Mouse (Mus musculus) brown adipose tissue, adult 24 weeks (tissue): ENCODE measurements around the gene Mknk1. TPM values are rescaled to one million over a fixed set of nuclear protein-coding genes. Genes with fewer than 3 reads are reported as not detected.

Source experiments
- H3K27ac ChIP-seq: fragments of 200-500 bp; replicated peaks from 2 replicates; pipeline ENCODE4 v1.5.1; 2012; ENCODE audit warnings: low read depth, mild to moderate bottlenecking, low read length
- H3K4me1 ChIP-seq: fragments of 200-500 bp; 2 replicates; pipeline ENCODE4 v1.6.1; 2012; ENCODE audit warnings: low read length, mixed read lengths; ENCODE audit not compliant: control insufficient read depth, insufficient read depth, insufficient read length
- H3K4me3 ChIP-seq: fragments of 200-500 bp; 2 replicates; pipeline ENCODE4 v1.5.1; 2012; ENCODE audit warnings: low read depth, mild to moderate bottlenecking, low read length, moderate library complexity; ENCODE audit not compliant: insufficient read depth
- polyA plus RNA-seq: library from polyadenylated mRNA; stranded (reverse); fragments of >200 nt; gene quantifications from 2 replicates; pipeline ENCODE4 v1.2.4, GENCODE M21; 2012; ENCODE audit not compliant: missing spikeins, insufficient read depth, insufficient read length

Gene Mknk1
- polyA plus RNA-seq, 1 experiment, result 14.1 TPM

- Histone ChIP-seq H3K4me3 (no peak overlapping the region), H3K27ac (no peak overlapping the region), H3K4me1 (peaks cover 8% of the 10 kb centered on the region)
These were observed 16.6 kb downstream of the Mknk1 start for GRCm38 (mm10) chr4:115855609-115856008.

- Histone ChIP-seq H3K4me3 (no peak overlapping the region), H3K4me1 (peaks cover under 1% of the 10 kb centered on the region; the same call in 1 of the 2 replicates), H3K27ac (no peak overlapping the region)
These were observed 17.3 kb downstream of the Mknk1 start for GRCm38 (mm10) chr4:115856282-115856681.

GRCm38 (mm10) chr4:115857293-115857883 lies 18.4 kb downstream of the Mknk1 start:
- Histone ChIP-seq H3K27ac (peak overlapping the region; percentile 34; the same call in 1 of the 2 replicates), H3K4me1 (no peaks in the 10 kb centered on the region), H3K4me3 (no peak overlapping the region)

DNA sequence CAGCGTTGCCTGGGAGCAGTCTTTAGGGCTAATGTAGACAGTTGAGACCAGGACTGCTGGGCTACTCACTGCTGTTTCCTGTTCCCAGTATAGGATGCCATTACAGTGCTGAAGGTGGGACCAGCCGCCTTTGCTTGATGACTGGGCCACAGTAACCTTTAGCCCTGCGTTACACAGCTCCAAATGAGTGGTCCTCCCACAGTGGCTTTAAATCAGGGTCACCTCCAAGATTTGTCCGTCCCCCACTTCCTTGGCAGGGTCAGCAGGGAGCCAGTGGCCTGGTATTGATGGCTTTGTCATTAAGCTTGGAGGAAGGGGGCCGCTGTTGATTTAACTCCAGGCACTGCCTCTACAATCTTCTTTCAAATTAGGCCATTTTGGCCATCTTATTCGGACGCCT lies 24.4 kb downstream of the Mknk1 start:
- H3K4me3 ChIP-seq, result no peak overlapping the region
- H3K27ac ChIP-seq, result no peak overlapping the region
- no peaks in the 10 kb centered on the region for H3K4me1 ChIP-seq

DNA sequence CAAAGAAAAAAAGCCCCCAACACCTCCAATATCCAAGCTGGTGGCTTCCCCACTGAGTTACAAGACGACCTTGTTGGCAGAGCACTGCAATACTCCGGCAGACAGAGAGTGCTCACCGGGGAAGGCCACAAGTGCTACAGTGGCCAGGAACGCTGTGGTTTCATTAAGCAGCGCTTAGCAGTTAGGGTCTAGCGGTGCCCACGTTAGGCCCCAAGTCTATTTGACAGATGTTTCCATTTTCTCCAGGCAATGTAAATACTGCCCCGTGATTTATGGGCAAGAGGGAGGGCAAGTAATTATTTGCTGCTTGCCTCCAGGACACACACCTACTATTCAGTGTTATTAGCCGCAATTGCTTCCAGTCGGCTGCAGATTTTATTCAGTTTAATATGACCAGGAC lies 24.9 kb downstream of the Mknk1 start:
- Histone ChIP-seq H3K4me3 (no peak overlapping the region), H3K27ac (no peak overlapping the region), H3K4me1 (no peaks in the 10 kb centered on the region)

DNA sequence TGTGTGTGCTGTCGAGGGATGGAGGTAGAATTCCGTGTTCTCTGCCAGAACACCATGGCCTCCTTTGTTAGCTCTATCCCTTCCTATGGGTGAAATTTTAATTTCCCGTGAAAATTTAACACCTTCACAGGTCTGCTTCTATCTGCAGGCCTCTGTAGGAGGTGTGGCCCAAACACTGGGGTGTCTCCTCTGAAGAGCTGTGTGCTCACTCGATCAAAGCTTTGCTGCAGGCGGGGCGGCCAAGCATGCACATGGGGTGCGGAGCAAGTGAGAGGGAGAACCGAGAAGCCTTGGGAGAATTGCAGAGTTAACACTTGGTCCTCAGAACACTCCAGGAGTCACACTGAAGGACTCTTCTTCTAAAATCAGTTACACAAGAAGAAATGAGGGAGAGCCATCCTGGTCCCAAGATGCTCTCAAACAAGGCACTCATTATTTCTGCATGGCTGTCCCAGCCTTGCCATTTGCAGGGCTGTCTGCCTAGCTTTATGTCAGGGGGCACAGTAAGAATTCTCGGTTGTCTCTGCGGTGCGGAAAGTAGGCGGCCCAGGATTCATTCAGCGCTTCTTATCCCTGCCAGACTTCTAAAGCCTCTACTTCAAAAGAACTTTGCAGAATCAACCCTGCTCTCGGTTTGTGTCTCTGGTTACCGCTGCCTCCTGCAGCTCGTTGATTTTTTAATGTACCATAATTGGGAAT lies 30.7 kb downstream of the Mknk1 start:
- no peak overlapping the region for H3K4me3 ChIP-seq
- H3K27ac ChIP-seq, result no peak overlapping the region

DNA sequence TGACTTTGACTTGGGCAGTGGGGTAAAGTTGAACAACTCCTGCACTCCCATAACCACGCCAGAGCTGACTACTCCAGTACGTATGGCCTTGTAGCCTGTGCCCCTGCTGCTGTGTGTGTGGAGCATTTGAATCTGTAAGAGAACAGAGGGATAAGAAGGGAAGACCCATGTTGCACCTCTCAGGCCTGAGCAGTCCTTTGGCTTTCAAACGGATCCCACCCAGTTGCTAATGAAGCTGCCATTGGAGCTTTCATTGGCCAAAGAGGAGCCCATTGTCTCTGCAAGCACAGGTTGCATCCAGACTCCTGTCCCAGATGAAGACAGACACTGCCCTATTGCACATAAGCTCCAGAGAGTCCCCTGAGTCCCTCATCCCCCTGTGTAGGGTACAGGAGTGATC lies 34.2 kb downstream of the Mknk1 start:
- H3K4me1 ChIP-seq, result no peaks in the 10 kb centered on the region
- H3K27ac ChIP-seq, result no peak overlapping the region
- H3K4me3 ChIP-seq, result no peak overlapping the region

More for the DNA sequence above, 30.7 kb downstream of the Mknk1 start:
- H3K4me1 ChIP-seq, result no peaks in the 10 kb centered on the region

- Histone ChIP-seq H3K4me3 (no peak overlapping the region), H3K4me1 (no peaks in the 10 kb centered on the region), H3K27ac (no peak overlapping the region)
These were observed 39.2 kb downstream of the Mknk1 start for GRCm38 (mm10) chr4:115878216-115878678.

- Histone ChIP-seq H3K27ac (no peak overlapping the region), H3K4me3 (no peak overlapping the region), H3K4me1 (no peaks in the 10 kb centered on the region)
These were observed 39.8 kb downstream of the Mknk1 start for GRCm38 (mm10) chr4:115878828-115879227.

- H3K4me3 ChIP-seq, result no peak overlapping the region
- H3K4me1 ChIP-seq, result no peaks in the 10 kb centered on the region
- no peak overlapping the region for H3K27ac ChIP-seq
These were observed 42.2 kb downstream of the Mknk1 start for GRCm38 (mm10) chr4:115881183-115881582.

- no peak overlapping the region for H3K27ac ChIP-seq
- H3K4me1 ChIP-seq, result no peaks in the 10 kb centered on the region
- H3K4me3 ChIP-seq, result no peak overlapping the region
These were observed 43.2 kb downstream of the Mknk1 start for GRCm38 (mm10) chr4:115882195-115882594.

DNA sequence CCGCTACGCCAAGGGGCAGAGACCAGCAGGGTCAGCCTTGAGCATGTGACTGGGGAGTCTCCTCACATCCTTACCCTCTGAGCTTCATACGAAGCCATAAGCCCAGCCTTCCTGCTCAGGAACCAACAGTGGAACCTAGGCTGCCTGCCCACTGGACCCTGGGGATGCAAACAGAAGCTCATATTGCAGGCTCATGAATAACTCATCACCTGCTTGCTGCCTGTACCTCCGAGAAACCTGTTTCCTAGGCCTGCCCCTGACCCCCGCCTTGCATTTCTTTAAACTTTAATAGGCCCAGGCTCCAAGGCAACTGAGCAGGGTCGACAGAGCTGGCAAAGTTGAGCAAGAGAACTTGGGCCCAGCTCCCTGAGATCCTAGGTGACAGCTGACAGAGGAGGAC lies 45.0 kb downstream of the Mknk1 start, which contains the start of gene Kncn:
Gene Kncn (plus strand): TSS at position 379 of the 400 bp plus-strand sequence.
- H3K27ac ChIP-seq, result no peak within 1 kb of the TSS
- no peak within 1 kb of the TSS for H3K4me3 ChIP-seq
- no peaks in the 10 kb centered on the region for H3K4me1 ChIP-seq

DNA sequence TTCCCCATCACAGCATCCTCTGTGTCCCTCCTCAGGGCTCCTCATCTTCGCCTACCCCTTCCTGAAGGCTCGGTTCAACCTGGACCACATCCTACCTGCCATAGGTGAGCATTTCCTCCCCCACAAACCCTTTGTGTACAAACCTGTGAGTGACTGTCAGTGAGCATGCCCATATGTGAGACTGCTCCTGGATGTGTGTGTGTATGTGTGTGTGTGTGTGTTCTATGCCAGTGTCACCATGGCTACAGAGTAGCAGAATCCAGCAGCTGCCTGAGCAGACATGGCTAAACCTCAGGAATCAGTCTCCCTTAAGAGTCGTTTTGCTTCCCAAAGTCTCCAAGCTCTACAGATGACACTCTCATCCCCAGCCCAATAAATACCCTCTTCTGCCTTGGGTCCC lies 46.8 kb downstream of the Mknk1 start:
- H3K4me1 ChIP-seq, result no peaks in the 10 kb centered on the region
- no peak overlapping the region for H3K27ac ChIP-seq
- no peak overlapping the region for H3K4me3 ChIP-seq

DNA sequence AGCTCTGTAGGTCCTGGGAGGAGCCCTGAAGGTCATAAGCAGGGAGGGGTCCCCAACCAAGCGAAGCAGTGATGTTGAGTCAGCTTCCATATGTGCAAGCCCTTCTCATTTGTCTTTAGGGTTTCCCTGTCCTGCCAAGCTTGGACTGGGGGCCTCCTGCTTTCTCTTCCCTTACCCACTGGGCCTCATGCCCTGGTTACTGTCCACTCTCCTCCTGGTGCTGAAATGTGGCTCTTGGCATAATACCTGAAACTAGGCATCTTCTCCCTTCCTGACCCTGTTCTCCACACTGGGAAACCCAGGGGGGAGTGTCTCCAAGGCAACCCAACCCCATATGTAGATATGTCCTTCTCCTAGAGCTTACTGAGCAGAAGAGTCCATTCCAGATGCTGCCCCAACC lies 47.9 kb downstream of the Mknk1 start:
- no peak overlapping the region for H3K27ac ChIP-seq
- no peaks in the 10 kb centered on the region for H3K4me1 ChIP-seq
- no peak overlapping the region for H3K4me3 ChIP-seq

GRCm38 (mm10) chr4:115890066-115890465 lies 51.1 kb downstream of the Mknk1 start:
- Histone ChIP-seq H3K4me3 (no peak overlapping the region), H3K4me1 (no peaks in the 10 kb centered on the region), H3K27ac (no peak overlapping the region)

DNA sequence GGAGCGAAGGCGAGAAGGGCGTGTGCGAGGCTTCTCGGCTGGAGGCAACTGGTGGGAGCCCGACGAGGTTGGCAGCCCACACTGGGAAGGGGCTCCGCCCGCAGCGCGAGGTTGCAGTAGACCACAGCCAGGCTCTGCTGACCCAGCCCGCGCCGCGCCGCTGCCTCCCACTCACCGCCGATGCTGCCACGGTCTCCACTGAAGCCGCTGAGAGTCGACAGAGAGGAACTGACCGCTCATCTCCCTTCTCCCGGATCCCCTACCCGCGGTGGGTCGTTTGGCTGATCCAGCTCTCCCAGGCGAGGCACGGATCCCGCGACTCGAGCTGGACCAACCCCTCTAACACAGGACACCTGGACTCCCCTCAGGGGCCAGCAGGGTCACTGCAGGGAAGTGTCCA lies 51.6 kb downstream of the Mknk1 start, which contains the start of gene 6430628N08Rik:
Gene 6430628N08Rik (plus strand): TSS at position 113 of the 400 bp plus-strand sequence.
- H3K4me1 ChIP-seq, result no peaks in the 10 kb centered on the region
- no peak within 1 kb of the TSS for H3K4me3 ChIP-seq
- no peak within 1 kb of the TSS for H3K27ac ChIP-seq
